In the genomic region with DNA sequence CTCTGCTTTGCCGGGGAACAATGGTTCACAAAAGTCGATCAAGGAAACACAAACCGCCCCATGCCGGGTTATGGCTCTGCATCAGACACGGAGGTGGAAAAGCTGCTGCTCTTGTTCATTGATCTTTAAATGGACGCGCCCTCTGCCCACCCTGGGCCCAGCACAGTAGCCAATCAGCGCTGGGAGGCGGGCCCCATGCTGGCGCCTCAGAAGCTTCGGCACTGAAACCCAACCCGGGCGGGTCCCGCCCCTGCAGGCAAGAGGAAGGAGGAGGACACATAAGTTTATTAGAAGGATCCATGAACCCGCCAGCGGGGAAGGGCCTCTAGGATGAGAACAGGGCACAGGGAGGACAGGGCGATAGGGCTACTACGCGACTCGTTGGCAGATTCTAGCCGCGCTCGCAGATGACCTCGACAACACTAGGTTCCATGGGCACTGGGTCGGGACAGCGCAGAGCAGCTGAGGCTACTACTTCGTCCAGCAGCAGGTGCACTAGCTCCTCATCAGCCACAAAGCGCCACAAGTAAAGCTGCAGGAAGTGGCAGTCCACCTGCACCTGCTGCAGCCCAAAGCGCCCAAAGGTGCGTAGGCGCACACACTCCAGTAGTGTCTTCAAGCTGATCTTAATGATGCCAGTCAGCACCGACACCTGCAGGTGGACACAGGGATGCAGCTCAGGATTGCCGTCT, we compare ENCODE assay signal across 8 mouse cellular contexts. TPM values are rescaled to one million over a fixed set of nuclear protein-coding genes. Genes with fewer than 3 reads are reported as not detected.
DNase-seq lines count a peak whose midpoint lies in the region; ATAC-seq and TF ChIP-seq lines count a peak whose summit lies in the region.

A gene (minus strand): TSS at position 650 of the 692 bp plus-strand sequence.

- no peaks in the 10 kb centered on the region for H3K9me3 ChIP-seq in ES-Bruce4 (replicated peaks; ENCODE audit: control insufficient read depth, insufficient read depth, low read length, poor library complexity, severe bottlenecking)
- H3K9me3 ChIP-seq in forebrain, embryonic 13.5 days (replicated peaks) = no peaks in the 10 kb centered on the region
- no peaks in the 10 kb centered on the region for H3K9me3 ChIP-seq in heart, postnatal 0 days (replicated peaks; ENCODE audit: control insufficient read depth, low read length)
- no peaks in the 10 kb centered on the region for H3K9me3 ChIP-seq in liver, embryonic 16.5 days (replicated peaks; ENCODE audit: control insufficient read depth, low read length)
- no peaks in the 10 kb centered on the region for H3K9me3 ChIP-seq in neural tube, embryonic 13.5 days

- TF ChIP-seq POLR2A in ES-Bruce4 (IDR thresholded peaks at IDR 0.05; ENCODE audit: insufficient read depth, low read length) = peak; percentile 54

- no peak for TF ChIP-seq CTCF in ES-Bruce4 (IDR thresholded peaks at IDR 0.05; ENCODE audit: low read depth, low read length)
- TF ChIP-seq CTCF in heart, postnatal 0 days (IDR thresholded peaks at IDR 0.05; ENCODE audit: low read depth) = no peak

- DNase-seq in c-Kit-positive CD71-positive TER-119-positive erythroid progenitor cells, embryonic 14.5 days (ENCODE audit: low spot score) = peak; percentile 89
- DNase-seq in heart, postnatal 0 days (ENCODE audit: low spot score) = peak; percentile 77
- DNase-seq in kidney, postnatal 4 days = peak; percentile 94 to 96
- DNase-seq in testis, postnatal 10 days (ENCODE audit: low spot score) = peak; percentile 89

- H3K27ac ChIP-seq in ES-Bruce4 (ENCODE audit: insufficient read depth, low read length) = peak within 1 kb of the TSS; percentile 30; the same call in 1 of the 2 replicates
- H3K27ac ChIP-seq in forebrain, embryonic 13.5 days = peak within 1 kb of the TSS; percentile 87
- 0 out of 2 replicates have a peak within 1 kb of the TSS, but pooled peaks have one; percentile 5 for H3K27ac ChIP-seq in heart, postnatal 0 days (ENCODE audit: low read depth)
- peak within 1 kb of the TSS; percentile 70 for H3K27ac ChIP-seq in liver, embryonic 16.5 days (ENCODE audit: low read length)
- H3K27ac ChIP-seq in neural tube, embryonic 13.5 days (replicated peaks) = peak within 1 kb of the TSS; percentile 95

- peaks cover 2% of the 10 kb centered on the region for H3K4me1 ChIP-seq in ES-Bruce4 (ENCODE audit: control insufficient read depth, insufficient read depth, low read length)
- H3K4me1 ChIP-seq in forebrain, embryonic 13.5 days = peaks cover 31% of the 10 kb centered on the region
- peaks cover 14% of the 10 kb centered on the region for H3K4me1 ChIP-seq in heart, postnatal 0 days (ENCODE audit: control insufficient read depth, insufficient read depth)
- peaks cover 23% of the 10 kb centered on the region for H3K4me1 ChIP-seq in liver, embryonic 16.5 days (ENCODE audit: control insufficient read depth, low read depth, low read length)
- H3K4me1 ChIP-seq in neural tube, embryonic 13.5 days (replicated peaks) = peaks cover 37% of the 10 kb centered on the region

- WGBS in forebrain, embryonic 13.5 days = 7% methylated on average over 33 of the region's 33 CpGs
- 13% methylated on average over 33 of the region's 33 CpGs for WGBS in heart, postnatal 0 days
- WGBS in liver, embryonic 16.5 days (ENCODE audit: insufficient replicate concordance) = 14% methylated on average over 33 of the region's 33 CpGs
- WGBS in neural tube, embryonic 13.5 days = 9% methylated on average over 33 of the region's 33 CpGs

- no peaks in the 10 kb centered on the region for H3K27me3 ChIP-seq in ES-Bruce4 (ENCODE audit: control insufficient read depth, insufficient read depth, low read length, poor library complexity, severe bottlenecking)
- no peaks in the 10 kb centered on the region for H3K27me3 ChIP-seq in forebrain, embryonic 13.5 days
- no peaks in the 10 kb centered on the region for H3K27me3 ChIP-seq in heart, postnatal 0 days (ENCODE audit: control insufficient read depth, insufficient read depth, low read length)
- H3K27me3 ChIP-seq in liver, embryonic 16.5 days (ENCODE audit: control insufficient read depth, insufficient read depth, low read depth, low read length) = no peaks in the 10 kb centered on the region
- H3K27me3 ChIP-seq in neural tube, embryonic 13.5 days = no peaks in the 10 kb centered on the region

- TF ChIP-seq EP300 in ES-Bruce4 (IDR thresholded peaks at IDR 0.05; ENCODE audit: insufficient read depth, low read depth, low read length) = no peak
- no peak for TF ChIP-seq EP300 in heart, postnatal 0 days (IDR thresholded peaks at IDR 0.05; ENCODE audit: low read depth)

- peak within 1 kb of the TSS; percentile 96 for H3K4me2 ChIP-seq in forebrain, embryonic 13.5 days
- peak within 1 kb of the TSS; percentile 93 for H3K4me2 ChIP-seq in heart, postnatal 0 days (ENCODE audit: low read depth, low read length)
- H3K4me2 ChIP-seq in liver, embryonic 16.5 days (ENCODE audit: low read depth, low read length) = peak within 1 kb of the TSS; percentile 94
- H3K4me2 ChIP-seq in neural tube, embryonic 13.5 days = peak within 1 kb of the TSS; percentile 95

- ATAC-seq in forebrain, embryonic 13.5 days = peak; percentile 93
- peak; percentile 89 for ATAC-seq in heart, postnatal 0 days (ENCODE audit: insufficient read depth, low read depth)
- peak; percentile 94 for ATAC-seq in liver, embryonic 16.5 days (ENCODE audit: low read depth)
- ATAC-seq in neural tube, embryonic 13.5 days (ENCODE audit: low read depth) = peak; percentile 94

- no peaks in the 10 kb centered on the region for H3K36me3 ChIP-seq in ES-Bruce4 (ENCODE audit: control insufficient read depth, insufficient read depth, low read length, poor library complexity, severe bottlenecking)
- H3K36me3 ChIP-seq in forebrain, embryonic 13.5 days (ENCODE audit: poor library complexity, severe bottlenecking) = peaks cover 35% of the 10 kb centered on the region
- peaks cover 38% of the 10 kb centered on the region for H3K36me3 ChIP-seq in heart, postnatal 0 days (replicated peaks; ENCODE audit: control insufficient read depth, insufficient read depth, low read length)
- no peaks in the 10 kb centered on the region; the same call in 1 of the 2 replicates for H3K36me3 ChIP-seq in liver, embryonic 16.5 days (ENCODE audit: control insufficient read depth, insufficient read depth)
- H3K36me3 ChIP-seq in neural tube, embryonic 13.5 days = peaks cover 40% of the 10 kb centered on the region

- peak within 1 kb of the TSS; percentile 74 for H3K9ac ChIP-seq in ES-Bruce4 (ENCODE audit: low read depth, poor library complexity, severe bottlenecking)
- peak within 1 kb of the TSS; percentile 80 for H3K9ac ChIP-seq in forebrain, embryonic 13.5 days
- peak within 1 kb of the TSS; percentile 55 for H3K9ac ChIP-seq in heart, postnatal 0 days (replicated peaks; ENCODE audit: low read depth, low read length)
- peak within 1 kb of the TSS; percentile 75 for H3K9ac ChIP-seq in liver, embryonic 16.5 days (ENCODE audit: low read depth, low read length)
- H3K9ac ChIP-seq in neural tube, embryonic 13.5 days = peak within 1 kb of the TSS; percentile 86

- H3K4me3 ChIP-seq in ES-Bruce4 (ENCODE audit: low read depth, low read length) = peak within 1 kb of the TSS; percentile 82
- H3K4me3 ChIP-seq in forebrain, embryonic 13.5 days = peak within 1 kb of the TSS; percentile 51
- peak within 1 kb of the TSS; percentile 49 for H3K4me3 ChIP-seq in heart, postnatal 0 days (ENCODE audit: low read depth, low read length)
- H3K4me3 ChIP-seq in liver, embryonic 16.5 days (ENCODE audit: low read depth, low read length) = peak within 1 kb of the TSS; percentile 66
- peak within 1 kb of the TSS; percentile 59 for H3K4me3 ChIP-seq in neural tube, embryonic 13.5 days

RNA-seq across cellular contexts. Expression of the gene that starts here (rescaled TPM):
- 19.1 and 25.8 TPM in 2 replicates for polyA plus RNA-seq in ES-Bruce4 (2011; ENCODE audit: insufficient read depth, insufficient read length, low read depth, missing spikeins)
- polyA plus RNA-seq in forebrain, embryonic 13.5 days (2015; fragmentation: Nextera tagmentation; extraction: Ambion mirVana) = 28.3 and 30.3 TPM in 2 replicates
- total RNA-seq in heart, postnatal 0 days (2014; rRNA removed; ENCODE audit: low replicate concordance) = 13.1 and 14.4 TPM in 2 replicates
- polyA plus RNA-seq in heart, postnatal 0 days (2015; fragmentation: Nextera tagmentation; extraction: Ambion mirVana) = 3.2 and 3.3 TPM in 2 replicates
- polyA plus RNA-seq in liver, embryonic 16.5 days (2015; fragmentation: Nextera tagmentation; extraction: Ambion mirVana) = 48.0 and 53.7 TPM in 2 replicates
- polyA plus RNA-seq in neural tube, embryonic 13.5 days (2015; fragmentation: Nextera tagmentation; extraction: Ambion mirVana) = 48.4 and 49.6 TPM in 2 replicates

Comparison
In these comparisons a context has a peak if more than half of its experiments do, and no peak if none do; other contexts are left out.
1. Peak in every context shown above with its lines: DNase-seq, ATAC-seq, H3K4me3 ChIP-seq and H3K27ac ChIP-seq.
2. H3K27ac ChIP-seq: peak in every context shown above with its lines; median percentile 95 in neural tube, embryonic 13.5 days; 87 in forebrain, embryonic 13.5 days; 70 in liver, embryonic 16.5 days; 30 in ES-Bruce4; 5 in heart, postnatal 0 days.